Mouse (Mus musculus) megakaryocyte, embryonic 14.5 days (primary cell): Measurements from ENCODE around the gene Wfdc8.

Experiments
- FLI1 ChIP-seq: IDR thresholded peaks from 2 replicates; pipeline ENCODE4 v1.6.1; 2012; ENCODE audit warnings: low read length, inconsistent platforms, mixed read lengths
- GATA1 ChIP-seq: IDR thresholded peaks from 3 replicates; pipeline ENCODE4 v1.6.1; 2012; ENCODE audit warnings: mixed read lengths, low read length, inconsistent platforms, borderline replicate concordance

DNA sequence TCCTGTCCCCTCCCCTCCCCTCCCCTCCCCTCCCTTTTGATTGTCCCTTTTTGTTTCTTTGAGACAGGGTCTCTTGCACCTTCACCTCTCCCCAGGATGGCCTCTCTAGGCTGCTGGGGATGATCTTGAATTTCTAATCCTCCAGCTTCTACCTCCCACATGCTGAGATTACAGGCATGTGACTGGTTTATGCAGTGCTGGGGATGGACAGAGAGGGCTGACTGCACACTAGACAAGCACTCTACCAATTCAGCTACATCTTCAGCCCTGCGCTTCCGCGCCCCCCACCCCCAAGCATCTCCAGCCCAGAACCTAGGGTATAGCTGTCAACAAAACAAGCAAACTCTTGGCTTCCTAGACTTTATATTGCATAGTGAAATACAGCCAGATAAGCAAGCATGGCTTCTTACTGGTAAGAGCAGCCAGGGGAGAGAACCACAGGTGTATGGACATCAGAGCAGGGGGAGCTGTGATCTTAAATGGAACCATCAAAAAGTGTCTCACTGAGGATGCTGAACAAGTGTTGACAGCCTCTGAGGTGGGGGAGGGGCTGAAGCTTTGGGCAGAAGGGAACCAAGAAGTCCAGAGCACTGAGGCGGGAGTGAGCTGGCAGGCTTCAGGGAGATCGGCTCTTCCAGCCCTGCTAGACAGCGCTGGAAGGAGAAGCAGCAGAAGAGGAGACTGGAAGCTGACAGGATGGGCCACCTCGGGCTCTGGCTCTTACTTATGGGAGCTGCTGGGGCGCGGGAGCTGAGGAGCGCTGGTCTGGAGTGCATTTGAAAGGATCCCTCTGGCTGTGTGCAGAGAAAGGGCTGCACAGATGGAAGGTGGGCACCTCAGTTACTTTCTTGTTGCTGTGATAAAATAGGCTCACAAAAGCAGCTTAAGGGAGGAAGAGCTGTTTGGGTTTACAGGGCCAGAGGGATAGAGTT is 63.2 kb downstream of the Wfdc8 start:
- no peak for TF ChIP-seq GATA1
- no peak for TF ChIP-seq FLI1
